Mouse (Mus musculus) hindbrain, embryonic 16.5 days (tissue): ENCODE measurements around the gene Tmem259. TPM values are rescaled to one million over a fixed set of nuclear protein-coding genes. Genes with fewer than 3 reads are reported as not detected.
A peak's percentile ranks its signal among the peaks of the same experiment; 100 is the strongest.

Experiments
- ATAC-seq: fragments of 200-750 bp; cut with Nextera tagmentation; 2 replicates; pipeline ENCODE4 v1.8.0; 2017; ENCODE audit warnings: moderate TSS enrichment, moderate library complexity
- H3K27ac ChIP-seq: fragments of 300-500 bp; sonication (generic); 2 replicates; pipeline ENCODE4 v1.5.1; 2014; ENCODE audit warnings: low read depth, mild to moderate bottlenecking, control low read depth, low read length, moderate library complexity
- H3K27me3 ChIP-seq: fragments of 300-500 bp; sonication (generic); replicated peaks from 2 replicates; pipeline ENCODE4 v1.6.1; 2014; ENCODE audit warnings: low read length; ENCODE audit not compliant: control insufficient read depth, insufficient read depth
- H3K36me3 ChIP-seq: fragments of 300-500 bp; sonication (generic); 2 replicates; pipeline ENCODE4 v1.6.1; 2014; ENCODE audit warnings: mild to moderate bottlenecking, low read length, moderate library complexity, mixed read lengths; ENCODE audit not compliant: control insufficient read depth, insufficient read depth
- H3K4me1 ChIP-seq: fragments of 300-500 bp; sonication (generic); 2 replicates; pipeline ENCODE4 v1.6.1; 2014; ENCODE audit warnings: low read depth, low read length; ENCODE audit not compliant: control insufficient read depth, insufficient read depth
- H3K4me2 ChIP-seq: fragments of 300-500 bp; sonication (generic); 2 replicates; pipeline ENCODE4 v1.6.1; 2014; ENCODE audit warnings: mild to moderate bottlenecking, low read length, control low read depth, moderate library complexity
- H3K4me3 ChIP-seq: fragments of 300-500 bp; sonication (generic); 2 replicates; pipeline ENCODE4 v1.5.1; 2014; ENCODE audit warnings: mild to moderate bottlenecking, low read length, control low read depth, moderate library complexity
- H3K9ac ChIP-seq: fragments of 300-500 bp; sonication (generic); 2 replicates; pipeline ENCODE4 v1.6.1; 2014; ENCODE audit warnings: low read depth, mild to moderate bottlenecking, control low read depth, low read length, moderate library complexity
- H3K9me3 ChIP-seq: fragments of 300-500 bp; sonication (generic); 2 replicates; pipeline ENCODE4 v1.6.1; 2014; ENCODE audit warnings: mild to moderate bottlenecking, low read length, moderate library complexity; ENCODE audit not compliant: control insufficient read depth
- WGBS: fragments of 180-500 bp; shearing (Covaris S2); extraction: QIAGEN DNeasy Blood & Tissue Kit; methylation state at CpG from one replicate; pipeline ENCODE4 v1.1.7; 2014; 5-methylcytosine and 5-hydroxymethylcytosine counted together
- polyA plus RNA-seq: library from polyadenylated mRNA; unstranded; fragments of >200 nt; fragmentation: Nextera tagmentation; extraction: Ambion mirVana; gene quantifications from 2 replicates; pipeline ENCODE4 v1.2.1, GENCODE M21; 2015

The Tmem259 gene
- polyA plus RNA-seq = 11.7 and 17.4 TPM in 2 replicates

- peaks cover 16% of the 10 kb centered on the region for H3K27me3 ChIP-seq
- peak within 1 kb of the TSS; percentile 80 for H3K4me3 ChIP-seq
- no peaks in the 10 kb centered on the region for H3K9me3 ChIP-seq
- under 1% methylated on average over 31 of the region's 49 CpGs for WGBS
- peaks cover 31% of the 10 kb centered on the region for H3K4me1 ChIP-seq
- peak within 1 kb of the TSS; percentile 98 for H3K4me2 ChIP-seq
- ATAC-seq = peak; percentile 83
- peak within 1 kb of the TSS; percentile 93 for H3K9ac ChIP-seq
- peak within 1 kb of the TSS; percentile 94 for H3K27ac ChIP-seq
- no peaks in the 10 kb centered on the region for H3K36me3 ChIP-seq
These were observed at the start of gene Tmem259 for GRCm38 (mm10) chr10:79984195-79984816. Tmem259 (minus strand) TSS chr10:79984330.

DNA sequence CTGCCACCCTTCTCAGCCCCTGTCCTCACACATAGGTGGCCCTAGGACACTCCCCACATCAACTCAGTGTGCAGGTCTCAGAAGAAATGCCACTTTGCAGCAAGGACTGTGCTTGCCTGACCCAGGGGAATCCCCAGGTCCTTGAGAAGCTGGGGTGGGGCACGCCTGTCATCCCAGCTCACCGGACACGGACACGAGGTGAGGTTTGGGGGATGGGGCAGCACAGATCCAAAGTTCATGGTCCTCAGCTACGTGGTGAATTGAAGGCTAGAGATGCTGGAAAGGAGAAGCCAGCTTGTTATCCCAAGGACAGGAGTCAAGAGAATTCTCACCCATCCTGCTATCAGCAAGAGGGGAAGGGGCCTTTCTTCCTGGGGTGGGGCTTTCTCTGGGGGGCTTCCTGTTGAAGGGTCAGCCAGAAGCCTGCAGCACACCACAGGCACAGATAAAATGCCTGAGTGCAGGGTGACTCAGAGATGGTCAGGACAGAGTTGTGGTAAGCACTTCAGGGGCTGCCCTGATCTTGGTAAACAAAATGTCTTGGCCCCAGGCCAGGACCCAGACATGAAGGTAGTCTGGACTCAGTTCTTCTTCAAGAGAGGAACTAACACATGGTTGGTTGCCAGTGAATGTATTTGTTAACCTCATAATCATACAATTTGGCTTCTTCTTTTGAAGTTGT, 48.8 kb upstream of the Tmem259 start:
- H3K4me1 ChIP-seq = peaks cover 3% of the 10 kb centered on the region; the same call in 1 of the 2 replicates

GRCm38 (mm10) chr10:80030736-80031135, 46.6 kb upstream of the Tmem259 start:
- WGBS = 86% methylated on average over 17 of the region's 17 CpGs
- Histone ChIP-seq H3K4me3 (no peak overlapping the region), H3K4me1 (no peaks in the 10 kb centered on the region), H3K27ac (no peak overlapping the region), H3K27me3 (no peaks in the 10 kb centered on the region), H3K36me3 (peaks cover 8% of the 10 kb centered on the region), H3K9me3 (no peaks in the 10 kb centered on the region), H3K9ac (peak overlapping the region; percentile 14; the same call in 1 of the 2 replicates), H3K4me2 (no peak overlapping the region)
- no peak for ATAC-seq

More for the DNA sequence above, 48.8 kb upstream of the Tmem259 start:
- ATAC-seq = no peak
- Histone ChIP-seq H3K4me3 (no peak overlapping the region), H3K4me2 (no peak overlapping the region), H3K9ac (no peak overlapping the region), H3K27me3 (no peaks in the 10 kb centered on the region), H3K27ac (no peak overlapping the region), H3K9me3 (no peaks in the 10 kb centered on the region), H3K36me3 (peaks cover 22% of the 10 kb centered on the region)
- WGBS = 74% methylated on average over 5 of the region's 5 CpGs

DNA sequence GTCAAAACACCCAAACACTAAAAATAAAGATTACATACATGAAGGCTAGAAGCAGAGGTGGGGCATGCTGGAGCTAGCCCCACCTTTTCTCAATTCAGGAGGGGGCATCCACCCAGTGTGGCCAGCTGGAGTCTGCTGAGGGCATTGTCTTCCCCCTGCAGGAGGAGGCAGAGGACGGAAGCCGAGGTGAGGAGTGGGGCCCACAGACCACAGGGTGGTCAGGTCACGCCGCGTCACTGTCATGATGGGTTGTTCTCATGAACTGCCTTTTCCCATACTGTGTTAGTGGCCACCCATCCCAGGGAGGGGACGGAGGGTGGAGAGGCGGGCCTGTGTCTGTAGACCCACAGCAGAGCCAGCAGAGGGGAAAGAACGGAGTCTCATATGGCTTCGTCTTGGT, 46.1 kb upstream of the Tmem259 start:
- Histone ChIP-seq H3K27me3 (no peaks in the 10 kb centered on the region), H3K4me2 (no peak overlapping the region), H3K27ac (no peak overlapping the region), H3K36me3 (peaks cover 2% of the 10 kb centered on the region; the same call in 1 of the 2 replicates), H3K9me3 (no peaks in the 10 kb centered on the region), H3K4me3 (no peak overlapping the region), H3K4me1 (no peaks in the 10 kb centered on the region), H3K9ac (no peak overlapping the region)
- WGBS = 81% methylated on average over 9 of the region's 9 CpGs
- no peak for ATAC-seq

- H3K4me1 ChIP-seq = no peaks in the 10 kb centered on the region
- no peaks in the 10 kb centered on the region for H3K27me3 ChIP-seq
- no peaks in the 10 kb centered on the region for H3K9me3 ChIP-seq
- no peak for ATAC-seq
- H3K4me3 ChIP-seq = no peak overlapping the region
- WGBS = 96% methylated on average over 13 of the region's 13 CpGs
- no peak overlapping the region for H3K27ac ChIP-seq
- no peak overlapping the region for H3K9ac ChIP-seq
- H3K36me3 ChIP-seq = no peaks in the 10 kb centered on the region
- no peak overlapping the region for H3K4me2 ChIP-seq
These were observed 44.4 kb upstream of the Tmem259 start for GRCm38 (mm10) chr10:80028521-80028846.

- no peak overlapping the region for H3K4me2 ChIP-seq
- WGBS = 69% methylated on average over 20 of the region's 20 CpGs
- no peaks in the 10 kb centered on the region for H3K4me1 ChIP-seq
- ATAC-seq = no peak
- H3K36me3 ChIP-seq = no peaks in the 10 kb centered on the region
- no peak overlapping the region for H3K9ac ChIP-seq
- H3K27me3 ChIP-seq = no peaks in the 10 kb centered on the region
- no peaks in the 10 kb centered on the region for H3K9me3 ChIP-seq
- no peak overlapping the region for H3K27ac ChIP-seq
- H3K4me3 ChIP-seq = no peak overlapping the region
These were observed 43.8 kb upstream of the Tmem259 start for GRCm38 (mm10) chr10:80027681-80028520.

DNA sequence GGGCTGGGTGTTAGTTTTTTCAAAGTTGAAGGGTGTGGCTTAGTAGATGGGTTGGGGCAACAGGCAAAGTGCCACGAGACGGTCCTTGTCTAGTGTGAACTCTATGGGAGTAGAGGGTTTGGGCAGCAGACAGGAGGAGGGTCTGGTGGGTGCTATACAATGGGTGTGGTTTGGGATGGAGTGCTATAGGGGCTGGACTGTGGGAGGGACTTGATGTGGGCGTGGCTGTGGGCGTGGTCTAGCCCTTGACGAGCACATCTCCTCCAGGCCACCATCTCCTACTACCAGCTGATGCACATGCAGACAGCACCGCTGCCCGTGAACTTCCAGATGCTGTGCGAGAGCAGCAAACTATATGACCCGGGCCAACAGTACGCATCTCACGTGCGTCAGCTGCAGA, 41.8 kb upstream of the Tmem259 start:
- H3K27ac ChIP-seq = no peak overlapping the region
- ATAC-seq = no peak
- no peaks in the 10 kb centered on the region for H3K9me3 ChIP-seq
- no peaks in the 10 kb centered on the region for H3K36me3 ChIP-seq
- no peaks in the 10 kb centered on the region for H3K4me1 ChIP-seq
- H3K9ac ChIP-seq = no peak overlapping the region
- 62% methylated on average over 12 of the region's 12 CpGs for WGBS
- no peaks in the 10 kb centered on the region for H3K27me3 ChIP-seq
- no peak overlapping the region for H3K4me2 ChIP-seq
- H3K4me3 ChIP-seq = no peak overlapping the region

DNA sequence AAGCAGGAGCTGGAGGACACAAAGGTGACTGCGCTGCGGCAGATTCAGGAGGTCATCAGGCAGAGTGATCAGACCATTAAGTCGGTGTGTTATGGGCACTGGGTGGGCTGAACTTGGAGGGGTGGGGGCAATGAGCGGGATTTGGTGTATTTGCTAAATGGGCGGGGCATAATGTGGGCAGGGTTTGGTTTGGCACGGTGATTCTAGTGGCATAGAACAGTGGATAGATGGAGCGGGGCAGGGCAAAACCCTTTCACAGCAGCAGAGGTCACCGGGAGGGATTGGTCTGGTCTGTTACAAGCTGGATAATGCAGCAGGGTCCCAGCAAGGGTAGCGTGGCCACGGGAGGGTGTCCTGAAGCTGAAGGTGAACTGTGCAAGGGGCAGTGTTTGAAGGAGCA, 41.3 kb upstream of the Tmem259 start:
- H3K27ac ChIP-seq = no peak overlapping the region
- no peak for ATAC-seq
- no peak overlapping the region for H3K4me2 ChIP-seq
- no peak overlapping the region for H3K4me3 ChIP-seq
- no peak overlapping the region for H3K9ac ChIP-seq
- no peaks in the 10 kb centered on the region for H3K9me3 ChIP-seq
- WGBS = 76% methylated on average over 10 of the region's 10 CpGs
- H3K27me3 ChIP-seq = no peaks in the 10 kb centered on the region
- no peaks in the 10 kb centered on the region for H3K36me3 ChIP-seq
- no peaks in the 10 kb centered on the region for H3K4me1 ChIP-seq

DNA sequence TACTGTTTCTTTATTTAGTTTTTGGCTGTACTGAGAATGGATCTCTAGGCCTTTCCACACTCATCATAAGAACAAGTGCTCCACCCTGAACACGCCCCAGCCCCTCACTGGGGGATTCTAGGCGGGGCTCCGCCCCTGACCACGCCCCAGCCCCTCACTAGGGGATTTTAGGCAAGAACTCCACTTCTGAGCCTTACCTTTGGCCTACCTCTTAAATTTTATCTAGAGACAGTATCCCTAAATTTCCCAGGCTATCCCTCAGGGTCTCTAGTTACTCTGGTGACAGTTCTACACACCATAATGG, 40.9 kb upstream of the Tmem259 start:
- Histone ChIP-seq H3K36me3 (no peaks in the 10 kb centered on the region), H3K27ac (no peak overlapping the region), H3K27me3 (peaks cover 4% of the 10 kb centered on the region; the same call in 1 of the 2 replicates), H3K4me1 (no peaks in the 10 kb centered on the region), H3K9me3 (no peaks in the 10 kb centered on the region), H3K4me2 (no peak overlapping the region), H3K4me3 (no peak overlapping the region), H3K9ac (no peak overlapping the region)
- WGBS = 60% methylated on average over 4 of the region's 4 CpGs
- no peak for ATAC-seq
